Mouse (Mus musculus): ENCODE measurements around the gene Ifna5. TPM values are rescaled to one million over a fixed set of nuclear protein-coding genes. Genes with fewer than 3 reads are reported as not detected.
A peak's percentile ranks its signal among the peaks of the same experiment; 100 is the strongest.

Gene Ifna5
- polyA plus RNA-seq, 1 experiment from 2014 or later = not detected

DNA sequence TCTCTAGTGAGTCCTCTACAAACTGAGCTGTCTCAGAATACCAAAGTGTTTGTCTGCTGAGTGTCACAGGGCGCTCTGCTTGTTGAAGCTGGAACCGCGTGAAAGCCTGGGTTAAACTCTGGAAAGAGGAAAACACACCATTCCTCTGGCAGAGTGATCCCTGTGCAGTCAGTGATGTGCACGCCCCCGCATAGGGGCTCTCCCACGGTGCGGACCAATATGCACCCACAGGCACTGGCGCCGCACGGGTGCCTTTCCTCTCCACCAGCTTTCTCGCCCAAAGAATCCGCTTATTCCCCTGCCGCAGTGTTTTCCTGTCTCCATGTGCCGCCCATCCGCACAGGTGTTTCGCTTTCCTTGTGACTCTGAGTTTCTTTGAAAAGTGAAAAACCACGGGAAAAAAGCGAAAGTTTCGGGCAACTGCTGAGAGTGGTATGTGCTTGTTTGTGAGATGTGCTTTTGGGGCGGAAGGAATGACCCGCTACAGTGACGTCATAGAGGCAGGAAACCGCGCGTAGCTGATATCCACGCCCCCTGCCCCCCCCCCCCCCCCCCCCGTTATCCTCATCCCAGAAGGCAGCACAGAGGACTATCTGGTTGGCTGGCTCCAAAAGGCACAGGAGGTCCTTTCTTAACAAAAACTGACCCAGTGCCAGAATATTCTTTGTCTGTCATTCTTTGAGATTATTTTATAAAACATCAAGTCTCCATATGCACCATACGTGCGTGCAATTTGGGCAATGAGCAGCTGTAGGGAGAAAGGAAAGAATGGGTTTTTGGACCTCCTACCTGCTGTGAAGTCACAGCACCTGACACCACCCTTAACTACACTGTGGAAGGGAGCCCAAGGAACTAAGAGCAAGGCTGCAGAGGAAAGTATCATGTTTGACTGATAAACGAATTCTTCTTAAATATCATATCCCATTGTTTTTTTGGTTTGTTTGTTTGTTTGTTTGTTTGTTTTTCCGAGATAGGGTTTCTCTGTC is 32.9 kb downstream of the Ifna5 start:
- DNase-seq (peak; percentile 64), ATAC-seq (ENCODE audit: low FRiP score, low TSS enrichment) (peak; percentile 79)
- WGBS = 7% methylated on average over 31 of the region's 31 CpGs
- Histone ChIP-seq H3K4me3 (replicated peaks; ENCODE audit: low read depth, low read length) (peak overlapping the region; percentile 43), H3K4me2 (ENCODE audit: low read length) (peak overlapping the region; percentile 85), H3K36me3 (ENCODE audit: control insufficient read depth, insufficient read depth, low read length) (no peaks in the 10 kb centered on the region), H3K9ac (replicated peaks; ENCODE audit: low read length) (peak overlapping the region; percentile 34; the same call in 1 of the 2 replicates), H3K27ac (replicated peaks; ENCODE audit: low read depth, low read length) (no peak overlapping the region), H3K27me3 (ENCODE audit: control insufficient read depth, insufficient read depth, low read length) (0 out of 2 replicates have a peak, but pooled peaks cover 3% of the 10 kb centered on the region), H3K9me3 (ENCODE audit: control insufficient read depth, low read length) (no peaks in the 10 kb centered on the region), H3K4me1 (ENCODE audit: control insufficient read depth, insufficient read depth, low read length) (0 out of 2 replicates have a peak, but pooled peaks cover 6% of the 10 kb centered on the region)

DNA sequence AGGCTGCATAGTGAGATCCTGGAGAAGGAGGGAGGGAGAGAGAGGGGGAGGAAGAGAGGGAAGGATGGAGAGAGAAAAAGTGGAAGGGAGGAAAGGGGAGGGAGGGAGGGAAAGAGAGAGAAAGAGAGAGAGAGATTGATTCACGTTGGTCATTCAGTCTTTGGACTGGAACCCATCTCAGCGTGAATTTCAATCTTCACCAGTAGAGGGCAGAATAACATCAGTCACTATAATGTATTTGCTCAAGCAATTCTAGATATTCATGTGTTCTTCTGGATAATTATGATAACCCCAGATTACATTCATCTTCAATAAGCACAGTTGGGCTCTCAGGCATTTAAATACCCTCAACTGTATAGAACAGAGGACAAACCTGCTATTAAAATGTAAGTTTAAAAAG is 37.4 kb downstream of the Ifna5 start:
- Histone ChIP-seq H3K27me3 (ENCODE audit: control insufficient read depth, insufficient read depth, low read length) (no peaks in the 10 kb centered on the region), H3K27ac (replicated peaks; ENCODE audit: low read depth, low read length) (no peak overlapping the region), H3K9me3 (ENCODE audit: control insufficient read depth, low read length) (no peaks in the 10 kb centered on the region), H3K4me1 (ENCODE audit: control insufficient read depth, insufficient read depth, low read length) (0 out of 2 replicates have a peak, but pooled peaks cover 6% of the 10 kb centered on the region), H3K4me3 (replicated peaks; ENCODE audit: low read depth, low read length) (no peak overlapping the region), H3K4me2 (ENCODE audit: low read length) (no peak overlapping the region), H3K36me3 (ENCODE audit: control insufficient read depth, insufficient read depth, low read length) (no peaks in the 10 kb centered on the region), H3K9ac (replicated peaks; ENCODE audit: low read length) (no peak overlapping the region)
- DNase-seq (peak; percentile 85), ATAC-seq (ENCODE audit: low FRiP score, low TSS enrichment) (no peak)
- WGBS = 0% methylated on average over 2 of the region's 2 CpGs

DNA sequence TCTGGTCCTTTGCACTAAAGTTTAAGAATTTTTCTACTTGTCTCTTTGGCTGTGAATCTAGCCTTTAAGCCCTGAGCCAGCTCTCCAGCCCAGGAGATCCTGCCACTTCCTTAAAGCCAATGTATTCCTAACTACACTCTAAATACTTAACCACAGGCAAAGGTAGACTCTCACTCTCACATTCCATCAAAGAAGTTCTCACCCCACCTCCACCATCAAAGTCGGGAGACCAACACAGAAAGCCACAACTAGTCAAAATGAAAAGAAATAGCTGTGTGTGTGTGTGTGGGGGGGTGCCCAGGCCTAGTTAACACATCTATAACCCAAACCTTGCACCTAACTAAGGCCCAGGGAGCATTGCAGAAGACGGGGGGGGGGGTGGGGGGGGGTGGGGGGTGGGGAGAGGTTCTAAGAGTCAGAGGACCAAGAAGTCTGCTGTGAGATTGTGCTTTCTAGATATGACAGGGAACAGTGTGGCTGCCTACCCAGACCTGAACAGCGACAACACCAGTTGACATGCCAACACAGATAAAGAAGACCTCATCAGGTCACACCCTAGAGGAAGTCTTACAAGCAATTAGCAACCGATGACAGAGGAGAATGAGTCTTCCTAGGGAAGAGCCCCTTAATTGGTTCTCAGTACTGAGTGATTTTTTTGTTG is 40.2 kb downstream of the Ifna5 start:
- 77% methylated on average over 3 of the region's 4 CpGs for WGBS
- Histone ChIP-seq H3K4me1 (ENCODE audit: control insufficient read depth, insufficient read depth, low read length) (no peaks in the 10 kb centered on the region), H3K4me2 (ENCODE audit: low read length) (no peak overlapping the region), H3K4me3 (replicated peaks; ENCODE audit: low read depth, low read length) (no peak overlapping the region), H3K27me3 (ENCODE audit: control insufficient read depth, insufficient read depth, low read length) (no peaks in the 10 kb centered on the region), H3K36me3 (ENCODE audit: control insufficient read depth, insufficient read depth, low read length) (no peaks in the 10 kb centered on the region), H3K9ac (replicated peaks; ENCODE audit: low read length) (no peak overlapping the region), H3K27ac (replicated peaks; ENCODE audit: low read depth, low read length) (no peak overlapping the region), H3K9me3 (ENCODE audit: control insufficient read depth, low read length) (no peaks in the 10 kb centered on the region)
- ATAC-seq (ENCODE audit: low FRiP score, low TSS enrichment) (no peak), DNase-seq (no peak)

DNA sequence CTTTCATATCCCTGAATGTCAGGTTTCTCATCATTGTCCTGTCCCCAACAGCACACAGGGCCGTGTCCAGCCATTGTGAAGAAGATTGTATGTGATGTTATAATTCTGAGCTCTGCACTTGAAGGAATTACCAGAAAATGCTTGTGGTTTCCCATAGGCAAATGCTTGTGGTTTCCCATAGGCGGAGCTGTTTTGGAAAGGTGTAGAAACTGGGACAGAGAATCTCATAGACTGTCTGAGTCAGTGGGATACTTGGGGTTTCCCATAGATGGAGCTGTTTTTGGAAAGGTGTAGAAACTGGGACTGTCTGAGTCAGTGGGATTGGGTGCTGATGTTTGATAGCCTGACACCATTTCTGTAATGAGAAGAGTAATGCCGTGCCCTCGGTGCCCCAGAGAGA is 41.2 kb downstream of the Ifna5 start:
- no peak overlapping the region for H3K27ac ChIP-seq (replicated peaks; ENCODE audit: low read depth, low read length)
- H3K4me1 ChIP-seq (ENCODE audit: control insufficient read depth, insufficient read depth, low read length) = no peaks in the 10 kb centered on the region
- H3K4me2 ChIP-seq (ENCODE audit: low read length) = no peak overlapping the region
- H3K9me3 ChIP-seq (ENCODE audit: control insufficient read depth, low read length) = no peaks in the 10 kb centered on the region
- no peaks in the 10 kb centered on the region for H3K27me3 ChIP-seq (ENCODE audit: control insufficient read depth, insufficient read depth, low read length)
- 84% methylated on average over 4 of the region's 4 CpGs for WGBS
- ATAC-seq (ENCODE audit: low FRiP score, low TSS enrichment) (no peak), DNase-seq (no peak)
- no peak overlapping the region for H3K4me3 ChIP-seq (replicated peaks; ENCODE audit: low read depth, low read length)
- H3K9ac ChIP-seq (replicated peaks; ENCODE audit: low read length) = no peak overlapping the region
- no peaks in the 10 kb centered on the region for H3K36me3 ChIP-seq (ENCODE audit: control insufficient read depth, insufficient read depth, low read length)

DNA sequence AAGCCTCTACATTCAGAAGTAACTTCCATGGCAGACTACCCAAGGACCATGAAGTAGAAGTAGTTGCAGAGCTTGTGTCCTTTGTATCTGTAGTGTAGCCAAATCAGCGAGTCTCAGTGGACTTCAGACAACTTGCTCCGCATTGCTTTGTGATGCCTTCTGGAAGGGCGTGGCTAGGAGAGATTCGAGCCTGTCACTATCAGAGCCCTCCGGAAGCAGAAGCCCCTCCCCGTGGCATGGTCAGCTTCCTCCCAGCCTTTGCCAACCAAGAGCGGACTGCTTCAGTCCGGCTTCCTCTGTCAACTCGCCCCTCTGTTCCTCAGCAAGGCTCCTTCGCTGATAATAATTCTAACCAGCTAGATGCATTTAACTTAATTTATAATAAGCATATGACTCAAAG is 42.9 kb downstream of the Ifna5 start:
- no peak overlapping the region for H3K9ac ChIP-seq (replicated peaks; ENCODE audit: low read length)
- H3K27me3 ChIP-seq (ENCODE audit: control insufficient read depth, insufficient read depth, low read length) = no peaks in the 10 kb centered on the region
- DNase-seq = no peak
- ATAC-seq (ENCODE audit: low FRiP score, low TSS enrichment) = no peak
- no peak overlapping the region for H3K27ac ChIP-seq (replicated peaks; ENCODE audit: low read depth, low read length)
- no peaks in the 10 kb centered on the region for H3K4me1 ChIP-seq (ENCODE audit: control insufficient read depth, insufficient read depth, low read length)
- 47% methylated on average over 10 of the region's 10 CpGs for WGBS
- H3K9me3 ChIP-seq (ENCODE audit: control insufficient read depth, low read length) = no peaks in the 10 kb centered on the region
- no peaks in the 10 kb centered on the region for H3K36me3 ChIP-seq (ENCODE audit: control insufficient read depth, insufficient read depth, low read length)
- H3K4me2 ChIP-seq (ENCODE audit: low read length) = no peak overlapping the region
- no peak overlapping the region for H3K4me3 ChIP-seq (replicated peaks; ENCODE audit: low read depth, low read length)

DNA sequence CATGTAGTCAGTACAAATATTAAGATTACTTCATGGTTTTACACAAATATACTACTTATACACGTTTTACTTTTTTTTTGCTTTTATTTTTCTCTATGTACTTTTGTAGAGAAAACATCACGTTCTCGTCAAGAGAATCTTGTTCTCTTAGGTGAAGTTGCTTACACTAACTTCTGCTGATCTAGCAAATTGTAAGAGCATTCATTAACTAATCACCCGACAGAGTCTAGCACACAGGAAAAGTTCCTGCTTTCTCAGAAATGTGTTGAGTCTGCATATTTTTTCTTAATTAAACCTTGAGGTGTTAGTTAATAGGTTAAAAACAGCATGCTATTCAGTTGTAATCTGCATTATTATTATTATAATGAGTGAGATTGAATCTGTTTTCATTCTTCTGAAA is 43.4 kb downstream of the Ifna5 start:
- Histone ChIP-seq H3K27ac (replicated peaks; ENCODE audit: low read depth, low read length) (no peak overlapping the region), H3K4me2 (ENCODE audit: low read length) (no peak overlapping the region), H3K9ac (replicated peaks; ENCODE audit: low read length) (no peak overlapping the region), H3K4me3 (replicated peaks; ENCODE audit: low read depth, low read length) (no peak overlapping the region), H3K9me3 (ENCODE audit: control insufficient read depth, low read length) (no peaks in the 10 kb centered on the region), H3K36me3 (ENCODE audit: control insufficient read depth, insufficient read depth, low read length) (no peaks in the 10 kb centered on the region), H3K4me1 (ENCODE audit: control insufficient read depth, insufficient read depth, low read length) (no peaks in the 10 kb centered on the region), H3K27me3 (ENCODE audit: control insufficient read depth, insufficient read depth, low read length) (no peaks in the 10 kb centered on the region)
- DNase-seq (no peak), ATAC-seq (ENCODE audit: low FRiP score, low TSS enrichment) (no peak)
- WGBS = 83% methylated on average over 4 of the region's 4 CpGs

DNA sequence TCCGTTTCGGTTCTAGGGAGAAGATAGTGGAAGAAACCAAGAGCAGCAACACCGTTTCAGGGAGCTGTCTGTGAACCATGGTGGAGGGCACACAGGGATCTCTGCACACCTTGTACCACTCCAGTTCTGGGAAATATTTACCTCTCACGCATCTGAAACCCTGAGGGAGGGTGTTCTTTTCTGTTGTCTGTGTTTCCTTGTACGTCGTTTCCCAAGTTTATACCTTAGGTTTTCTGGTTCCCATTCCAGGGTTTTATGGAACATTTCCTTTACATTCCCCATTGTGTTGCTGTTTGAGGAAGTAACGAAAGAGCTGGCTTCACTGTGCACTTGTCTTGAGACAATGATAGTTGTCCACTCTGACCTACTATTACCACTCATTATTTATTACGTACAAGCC is 44.8 kb downstream of the Ifna5 start, which contains the start of gene Ifne:
Gene Ifne (minus strand): TSS at position 101 of the 400 bp plus-strand sequence.
- DNase-seq = no peak
- Histone ChIP-seq H3K36me3 (ENCODE audit: control insufficient read depth, insufficient read depth, low read length) (no peaks in the 10 kb centered on the region), H3K4me1 (ENCODE audit: control insufficient read depth, insufficient read depth, low read length) (no peaks in the 10 kb centered on the region), H3K4me2 (ENCODE audit: low read length) (no peak within 1 kb of the TSS), H3K9me3 (ENCODE audit: control insufficient read depth, low read length) (no peaks in the 10 kb centered on the region), H3K4me3 (replicated peaks; ENCODE audit: low read depth, low read length) (no peak within 1 kb of the TSS), H3K9ac (replicated peaks; ENCODE audit: low read length) (no peak within 1 kb of the TSS), H3K27ac (replicated peaks; ENCODE audit: low read depth, low read length) (no peak within 1 kb of the TSS), H3K27me3 (ENCODE audit: control insufficient read depth, insufficient read depth, low read length) (no peaks in the 10 kb centered on the region)
- no peak for ATAC-seq (ENCODE audit: low FRiP score, low TSS enrichment)
- WGBS = 87% methylated on average over 8 of the region's 8 CpGs

Data from midbrain, embryonic 14.5 days (tissue).